Mouse (Mus musculus) ES-Bruce4 (cell line): Measurements from ENCODE around the gene Magoh.

ENCODE experiments used
- CTCF ChIP-seq: IDR thresholded peaks from one replicate; pipeline ENCODE4 v1.8.1; 2011; ENCODE audit warnings: low read depth, low read length
- EP300 ChIP-seq: IDR thresholded peaks from 2 replicates; pipeline ENCODE4 v1.6.1; 2011; ENCODE audit warnings: low read depth, low read length; ENCODE audit not compliant: insufficient read depth
- POLR2A ChIP-seq: IDR thresholded peaks from one replicate; pipeline ENCODE4 v1.8.1; 2011; ENCODE audit warnings: low read length; ENCODE audit not compliant: insufficient read depth

GRCm38 (mm10) chr4:107830821-107831221 is 48.7 kb upstream of the Magoh start:
- no peak for TF ChIP-seq EP300
- no peak for TF ChIP-seq POLR2A
- TF ChIP-seq CTCF, result no peak
